Mouse (Mus musculus): ENCODE data around the gene Gh.

Gh gene

GRCm38 (mm10) chr11:106308162-106308561 lies 6.5 kb upstream of the Gh start:
- DNase-seq (ENCODE audit: low spot score in 2 of 2) = no peak

- DNase-seq (ENCODE audit: low spot score in 2 of 2) = no peak
Measured at GRCm38 (mm10) chr11:106307432-106307831, 5.8 kb upstream of the Gh start.

GRCm38 (mm10) chr11:106306758-106307157 lies 5.1 kb upstream of the Gh start:
- no peak for DNase-seq (ENCODE audit: low spot score in 2 of 2)

GRCm38 (mm10) chr11:106306065-106306385 lies 4.4 kb upstream of the Gh start:
- DNase-seq (ENCODE audit: low spot score in 2 of 2) = no peak

GRCm38 (mm10) chr11:106305348-106306064 lies 3.8 kb upstream of the Gh start:
- DNase-seq (ENCODE audit: low spot score in 2 of 2) = no peak

- DNase-seq (ENCODE audit: low spot score in 2 of 2) = peak; percentile 28 to 38
Measured at GRCm38 (mm10) chr11:106302634-106303033, 969 bp upstream of the Gh start.

- DNase-seq (ENCODE audit: low spot score in 2 of 2) = no peak
Measured at GRCm38 (mm10) chr11:106291861-106292260, 9.8 kb downstream of the Gh start.

GRCm38 (mm10) chr11:106290376-106290775 lies 11.3 kb downstream of the Gh start:
- no peak for DNase-seq (ENCODE audit: low spot score in 2 of 2)

- peak in 1 of 2 experiments; percentile 38 for DNase-seq (ENCODE audit: low spot score in 2 of 2)
Measured at GRCm38 (mm10) chr11:106289369-106289768, 12.3 kb downstream of the Gh start.

GRCm38 (mm10) chr11:106286987-106287386 lies 14.7 kb downstream of the Gh start:
- no peak for DNase-seq (ENCODE audit: low spot score in 2 of 2)

- DNase-seq (ENCODE audit: low spot score in 2 of 2) = no peak
Measured at GRCm38 (mm10) chr11:106286206-106286605, 15.5 kb downstream of the Gh start.

GRCm38 (mm10) chr11:106284126-106284525 lies 17.5 kb downstream of the Gh start:
- no peak for DNase-seq (ENCODE audit: low spot score in 2 of 2)

- no peak for DNase-seq (ENCODE audit: low spot score in 2 of 2)
Measured at GRCm38 (mm10) chr11:106283371-106283770, 18.3 kb downstream of the Gh start.

- no peak for DNase-seq (ENCODE audit: low spot score in 2 of 2)
Measured at GRCm38 (mm10) chr11:106282452-106282851, 19.2 kb downstream of the Gh start.

- peak; percentile 93 to 95 for DNase-seq (ENCODE audit: low spot score in 2 of 2)
Measured at GRCm38 (mm10) chr11:106276454-106276853, 25.2 kb downstream of the Gh start, which contains the start of gene Tcam1. TSS of gene Tcam1 (plus strand) at chr11:106276672.

- DNase-seq (ENCODE audit: low spot score in 2 of 2) = peak in 1 of 2 experiments; percentile 61
Measured at GRCm38 (mm10) chr11:106274971-106275411, 26.7 kb downstream of the Gh start.

- DNase-seq (ENCODE audit: low spot score in 2 of 2) = no peak
Measured at GRCm38 (mm10) chr11:106274374-106274773, 27.3 kb downstream of the Gh start.

GRCm38 (mm10) chr11:106273811-106274210 lies 27.9 kb downstream of the Gh start:
- no peak for DNase-seq (ENCODE audit: low spot score in 2 of 2)

- no peak for DNase-seq (ENCODE audit: low spot score in 2 of 2)
Measured at GRCm38 (mm10) chr11:106273311-106273684, 28.4 kb downstream of the Gh start.

- peak; percentile 100 for DNase-seq (ENCODE audit: low spot score in 2 of 2)
Measured at GRCm38 (mm10) chr11:106272644-106273310, 28.9 kb downstream of the Gh start, which contains the start of gene Smarcd2. TSS of gene Smarcd2 (minus strand) at chr11:106272972.

- DNase-seq (ENCODE audit: low spot score in 2 of 2) = peak in 1 of 2 experiments; percentile 49
Measured at GRCm38 (mm10) chr11:106271794-106272643, 29.6 kb downstream of the Gh start.

- DNase-seq (ENCODE audit: low spot score in 2 of 2) = no peak
Measured at GRCm38 (mm10) chr11:106271131-106271793, 30.4 kb downstream of the Gh start.
